Mouse (Mus musculus) brown adipose tissue, adult 24 weeks (tissue): ENCODE data around the gene Zfp518b. TPM values are rescaled to one million over a fixed set of nuclear protein-coding genes. Genes with fewer than 3 reads are reported as not detected.

Source experiments
- H3K27ac ChIP-seq: fragments of 200-500 bp; replicated peaks from 2 replicates; pipeline ENCODE4 v1.5.1; 2012; ENCODE audit warnings: low read depth, mild to moderate bottlenecking, low read length
- H3K4me1 ChIP-seq: fragments of 200-500 bp; 2 replicates; pipeline ENCODE4 v1.6.1; 2012; ENCODE audit warnings: low read length, mixed read lengths; ENCODE audit not compliant: control insufficient read depth, insufficient read depth, insufficient read length
- H3K4me3 ChIP-seq: fragments of 200-500 bp; 2 replicates; pipeline ENCODE4 v1.5.1; 2012; ENCODE audit warnings: low read depth, mild to moderate bottlenecking, low read length, moderate library complexity; ENCODE audit not compliant: insufficient read depth
- polyA plus RNA-seq: library from polyadenylated mRNA; stranded (reverse); fragments of >200 nt; gene quantifications from 2 replicates; pipeline ENCODE4 v1.2.4, GENCODE M21; 2012; ENCODE audit not compliant: missing spikeins, insufficient read depth, insufficient read length

Zfp518b gene
- 1.8 and 2.7 TPM in 2 replicates for polyA plus RNA-seq

DNA sequence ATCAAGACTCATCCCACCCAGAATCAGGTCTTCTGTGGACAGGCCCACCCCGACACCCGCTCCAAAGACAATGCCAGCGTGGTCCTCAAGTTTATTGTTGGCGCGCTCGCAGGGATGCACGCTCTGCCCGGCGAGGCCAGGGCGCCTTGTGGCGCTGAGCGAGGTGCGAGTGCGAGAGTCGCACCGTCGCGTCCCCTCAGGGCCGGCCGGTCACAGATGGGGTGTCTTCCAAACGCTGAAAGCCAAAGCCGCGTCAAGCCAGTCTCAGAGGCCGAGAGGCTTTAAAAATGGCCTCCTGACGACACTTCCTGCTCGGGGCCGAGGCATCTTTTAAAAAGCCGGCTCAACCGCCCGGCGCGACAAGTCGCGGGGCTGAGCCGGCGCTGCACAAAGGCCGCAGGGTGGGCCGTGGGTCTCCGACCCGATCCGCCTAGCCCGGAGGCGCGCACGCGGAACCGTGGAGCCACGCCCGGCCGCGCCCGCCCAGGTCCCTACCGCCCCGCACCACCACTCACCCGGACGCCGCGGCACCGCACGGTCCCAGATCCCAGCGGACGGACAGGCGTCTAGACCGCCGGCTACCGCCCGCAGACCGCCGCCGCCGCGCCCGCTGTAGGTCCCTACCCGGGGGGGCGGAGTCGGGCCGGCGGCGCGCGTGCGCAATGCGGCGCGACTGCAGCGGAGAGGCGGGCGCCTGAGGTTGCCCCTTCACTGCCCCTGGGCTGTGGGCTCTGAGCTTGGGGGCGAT, at the start of gene Zfp518b:
TSS of gene Zfp518b (minus strand) at position 663 of the 748 bp plus-strand sequence.
- peak within 1 kb of the TSS; percentile 94 for H3K4me3 ChIP-seq

DNA sequence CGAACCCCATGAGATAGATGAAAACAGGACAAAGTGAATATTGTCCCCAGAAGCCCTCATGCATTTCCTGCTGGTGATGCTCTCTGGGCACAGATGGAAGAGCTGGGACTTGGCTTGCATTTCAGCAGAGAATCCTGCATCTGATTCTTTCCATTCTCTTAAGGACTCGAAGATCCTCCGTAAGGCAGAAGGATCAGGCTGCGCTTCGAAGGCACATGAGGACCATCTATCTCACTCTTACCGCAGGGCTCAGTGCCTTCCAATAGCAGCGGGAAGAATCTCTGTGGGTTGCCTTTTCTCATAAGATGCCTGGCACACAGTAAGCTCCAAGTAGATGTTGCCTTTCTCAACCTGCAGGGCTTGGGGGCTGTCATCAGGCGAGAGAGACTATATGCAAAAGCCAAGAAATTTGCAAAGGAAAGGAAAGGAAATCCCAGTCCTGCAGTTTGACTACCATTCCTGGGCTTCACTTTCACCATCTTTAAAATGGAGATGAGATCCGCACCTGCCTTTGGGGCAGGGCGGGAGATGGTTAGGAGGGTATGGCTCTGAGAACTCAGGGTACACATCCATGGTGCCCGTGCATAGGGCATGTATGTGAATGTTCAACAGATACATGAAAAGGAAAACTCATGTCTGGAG, 24.4 kb upstream of the Zfp518b start:
- H3K4me1 ChIP-seq: no peaks in the 10 kb centered on the region
- no peak overlapping the region for H3K4me3 ChIP-seq

More for the DNA sequence above, at the start of gene Zfp518b:
- Histone ChIP-seq H3K4me1 (peaks cover 2% of the 10 kb centered on the region; the same call in 1 of the 2 replicates), H3K27ac (0 out of 2 replicates have a peak within 1 kb of the TSS, but pooled peaks have one; percentile 25)

DNA sequence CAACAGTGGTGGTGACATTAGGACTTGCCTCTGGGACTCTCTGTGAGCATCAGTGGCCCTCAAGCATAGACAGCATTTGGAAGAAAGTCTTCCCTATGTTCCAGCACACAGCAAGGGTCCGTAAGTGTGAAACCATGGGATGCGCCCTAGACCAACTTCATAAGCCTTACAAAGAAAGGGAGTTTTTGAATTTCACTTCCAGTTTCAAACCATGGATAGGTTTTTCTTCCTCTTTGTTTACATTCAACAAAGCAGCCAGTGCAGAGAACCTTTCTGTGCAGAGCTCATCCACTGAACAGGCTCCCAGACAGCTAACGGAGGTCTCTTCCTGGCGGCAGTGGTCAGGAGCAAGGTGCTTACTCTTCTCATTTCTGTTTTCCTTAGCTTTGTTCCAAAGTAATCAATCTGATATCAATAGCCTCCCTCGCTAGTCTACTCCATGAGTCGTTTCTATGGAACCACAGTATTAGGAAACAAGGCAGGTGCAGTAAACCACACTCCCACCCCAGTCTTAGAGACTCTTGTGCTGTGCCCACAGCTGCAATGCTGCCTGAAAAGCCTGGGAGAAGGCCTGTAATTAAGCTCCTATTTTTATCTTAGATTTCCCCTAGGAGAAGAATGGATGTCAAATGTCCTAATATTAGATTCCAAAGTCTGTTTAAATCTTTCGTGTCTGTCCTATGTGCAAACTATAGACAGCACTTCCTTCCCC, 22.9 kb upstream of the Zfp518b start:
- Histone ChIP-seq H3K4me1 (no peaks in the 10 kb centered on the region), H3K4me3 (no peak overlapping the region), H3K27ac (no peak overlapping the region)

More for the DNA sequence above, 24.4 kb upstream of the Zfp518b start:
- H3K27ac ChIP-seq: no peak overlapping the region

DNA sequence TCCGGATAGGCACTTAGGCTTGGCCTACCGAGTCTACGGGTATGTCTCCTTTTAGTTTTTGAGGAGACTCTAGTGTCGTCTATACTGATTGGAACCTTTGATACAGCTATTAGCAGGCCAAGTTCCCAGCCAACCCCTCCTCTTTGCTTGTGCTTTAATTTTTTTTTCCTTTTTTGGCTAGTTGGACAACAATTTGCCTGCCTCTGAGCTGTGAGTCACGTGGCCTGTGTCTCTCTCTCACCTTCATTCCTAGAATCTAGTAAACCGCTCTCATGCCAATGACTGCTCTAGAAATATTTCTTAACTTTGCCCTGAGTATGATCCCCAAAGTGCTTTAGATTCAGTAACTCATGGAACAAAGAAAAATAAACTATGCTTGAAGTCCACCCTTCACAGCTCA, 18.3 kb upstream of the Zfp518b start:
- H3K4me1 ChIP-seq: no peaks in the 10 kb centered on the region
- no peak overlapping the region for H3K27ac ChIP-seq
- no peak overlapping the region for H3K4me3 ChIP-seq

DNA sequence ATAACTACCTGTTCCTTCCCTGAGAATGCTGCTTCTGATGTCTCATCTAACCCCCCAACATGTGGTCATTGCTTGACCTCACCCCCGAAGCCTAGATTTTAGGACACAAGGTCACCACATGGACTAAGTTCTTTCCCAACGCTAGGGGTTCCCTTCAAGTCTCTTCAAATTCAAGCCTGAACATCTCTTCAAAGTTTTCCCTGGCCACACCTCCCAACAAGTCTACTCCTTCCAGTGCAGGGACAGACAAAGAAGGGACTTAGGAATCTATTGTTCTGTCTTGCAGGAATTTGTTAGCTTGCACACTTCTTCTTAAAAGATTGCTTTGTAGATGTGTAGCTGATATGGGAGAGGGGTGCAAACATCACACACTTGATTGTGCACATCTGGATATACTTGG, 17.5 kb upstream of the Zfp518b start:
- no peak overlapping the region for H3K27ac ChIP-seq
- H3K4me3 ChIP-seq: no peak overlapping the region
- H3K4me1 ChIP-seq: no peaks in the 10 kb centered on the region

DNA sequence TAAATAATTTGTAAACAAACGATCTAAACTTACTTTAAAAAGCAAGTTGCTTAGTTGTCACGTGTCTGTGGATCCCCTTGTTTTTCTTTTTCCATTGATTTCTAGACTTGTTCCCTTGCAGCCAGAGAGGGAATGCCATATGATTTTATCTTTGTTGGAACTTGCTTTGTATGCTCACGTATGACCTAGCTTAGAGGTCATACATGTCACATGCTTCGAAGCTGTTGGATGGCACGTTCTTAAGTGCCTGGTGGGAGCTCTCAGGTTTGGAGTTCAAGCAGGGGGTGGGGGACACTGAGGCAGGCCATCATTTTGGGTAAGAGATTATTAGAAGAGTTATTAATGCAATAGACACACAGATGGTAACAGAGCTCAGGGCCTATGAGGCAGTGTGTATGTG, 13.8 kb upstream of the Zfp518b start:
- no peaks in the 10 kb centered on the region for H3K4me1 ChIP-seq

DNA sequence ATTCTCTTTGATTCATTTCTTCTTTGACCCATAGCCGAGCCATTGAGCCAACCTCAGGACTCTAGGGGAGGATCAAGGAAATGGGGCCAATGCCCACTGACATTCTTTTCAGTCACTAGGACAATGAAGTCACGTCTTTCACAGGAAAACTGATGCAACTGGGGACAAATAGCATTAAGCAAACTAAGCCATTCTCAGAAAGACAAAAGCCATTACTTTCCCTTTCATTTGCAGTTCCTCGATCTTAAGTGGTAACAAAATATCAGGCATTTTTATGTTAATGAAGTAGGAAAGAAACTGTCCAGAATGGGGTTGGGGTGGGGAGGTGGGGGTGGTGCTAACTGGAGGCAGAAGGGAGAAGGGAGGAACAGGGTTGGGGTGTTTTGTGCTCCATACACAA, 13.4 kb upstream of the Zfp518b start:
- Histone ChIP-seq H3K27ac (no peak overlapping the region), H3K4me1 (no peaks in the 10 kb centered on the region), H3K4me3 (no peak overlapping the region)

More for the DNA sequence above, 13.8 kb upstream of the Zfp518b start:
- no peak overlapping the region for H3K4me3 ChIP-seq
- no peak overlapping the region for H3K27ac ChIP-seq

DNA sequence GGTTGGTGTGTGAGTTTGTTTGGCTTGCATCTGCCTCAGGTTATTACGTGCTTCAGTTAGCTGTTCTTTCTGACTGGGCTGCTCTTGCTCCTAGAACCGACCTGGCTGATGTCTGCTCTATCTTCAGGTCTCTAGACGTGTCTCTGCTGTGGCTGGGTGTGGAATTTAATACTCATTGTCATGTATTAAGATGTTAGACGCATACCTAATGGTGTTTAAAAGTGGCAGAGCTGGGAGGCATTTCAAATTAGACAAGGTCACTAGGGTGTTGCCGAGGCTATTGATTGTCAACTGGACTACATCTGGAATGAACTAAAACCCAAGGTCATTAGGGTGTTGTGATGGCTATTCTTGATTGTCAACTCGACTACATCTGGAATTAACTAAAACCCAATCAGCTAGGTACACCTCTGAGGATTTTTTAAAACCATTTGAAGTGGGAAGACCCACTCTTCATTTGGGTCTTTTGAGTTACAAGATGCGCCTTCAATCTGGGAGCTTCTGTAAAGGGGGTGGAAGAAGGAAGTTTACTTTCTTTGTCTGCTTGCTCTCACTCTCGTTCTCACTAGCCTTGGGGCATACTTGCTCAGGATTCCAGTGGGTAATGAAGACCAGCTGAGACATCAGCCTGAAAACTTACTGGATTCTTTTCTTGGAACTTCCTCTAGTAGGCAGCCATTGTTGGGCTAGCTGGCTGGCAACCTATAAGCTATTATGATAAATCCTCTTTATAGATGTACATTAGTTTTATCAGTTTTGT, 12.2 kb upstream of the Zfp518b start:
- no peak overlapping the region for H3K27ac ChIP-seq
- no peak overlapping the region for H3K4me3 ChIP-seq
- H3K4me1 ChIP-seq: no peaks in the 10 kb centered on the region

DNA sequence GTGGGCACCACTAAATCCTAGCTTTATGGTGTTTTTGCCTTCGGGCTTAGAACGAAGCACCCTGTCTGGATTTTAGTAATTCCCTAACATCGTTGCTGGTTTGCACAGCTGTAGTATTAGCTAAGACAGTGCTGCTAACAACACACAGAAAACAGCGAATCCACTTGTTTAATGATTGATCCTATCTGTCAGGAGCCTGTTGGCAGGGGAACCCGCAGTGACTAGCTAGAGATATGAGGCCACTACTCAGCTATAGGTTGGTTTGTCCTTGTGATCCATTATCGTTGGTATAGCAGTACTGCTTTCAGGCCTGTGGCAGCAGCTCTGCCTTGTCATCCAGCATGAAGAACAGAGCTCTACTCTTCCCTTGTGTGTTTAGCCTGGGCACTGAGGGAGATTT, 8.2 kb upstream of the Zfp518b start:
- H3K27ac ChIP-seq: no peak overlapping the region
- H3K4me1 ChIP-seq: peaks cover 2% of the 10 kb centered on the region; the same call in 1 of the 2 replicates
- H3K4me3 ChIP-seq: no peak overlapping the region

DNA sequence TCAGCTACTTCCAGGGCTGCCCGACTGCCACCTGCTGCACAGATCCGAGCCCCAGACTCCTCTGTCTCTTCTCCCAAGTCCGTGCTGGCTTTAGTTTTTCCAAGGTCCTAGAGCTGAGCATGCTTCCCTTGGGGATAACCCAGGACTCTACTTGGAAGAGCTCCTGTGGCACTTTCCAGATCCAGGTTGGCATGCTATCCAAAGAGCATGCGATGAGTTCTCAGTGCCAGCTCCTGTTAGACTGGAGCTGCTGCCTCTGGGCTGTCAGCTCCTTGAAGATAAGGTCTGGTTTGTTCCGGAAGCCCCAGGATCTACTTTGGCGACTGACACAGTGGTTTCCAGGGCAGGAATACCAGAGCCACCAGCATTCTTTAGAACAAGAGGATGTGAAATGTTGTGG, 4.6 kb upstream of the Zfp518b start:
- peaks cover 2% of the 10 kb centered on the region; the same call in 1 of the 2 replicates for H3K4me1 ChIP-seq
- no peak overlapping the region for H3K27ac ChIP-seq
- no peak overlapping the region for H3K4me3 ChIP-seq

DNA sequence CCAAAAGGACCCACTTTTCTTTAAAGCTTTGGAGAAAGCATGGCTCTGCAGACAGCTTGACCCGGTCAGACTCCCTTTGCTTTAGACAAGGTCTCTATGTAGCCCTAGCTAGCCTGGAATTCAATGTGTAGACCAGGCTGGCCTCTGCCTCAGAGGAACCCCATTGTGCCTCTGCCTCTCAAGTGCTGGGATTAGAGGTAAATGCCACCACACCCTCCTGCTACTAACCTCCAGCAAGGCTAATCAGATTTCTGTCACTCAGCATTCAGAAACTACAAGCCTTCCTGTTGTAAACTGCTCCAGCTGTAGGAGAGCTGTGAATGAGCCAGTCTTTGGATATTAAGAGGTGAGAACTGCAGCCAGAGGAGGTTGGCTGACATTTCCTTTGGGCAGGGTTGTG, 3.1 kb upstream of the Zfp518b start:
- H3K27ac ChIP-seq: no peak overlapping the region
- peaks cover 2% of the 10 kb centered on the region; the same call in 1 of the 2 replicates for H3K4me1 ChIP-seq
- no peak overlapping the region for H3K4me3 ChIP-seq

DNA sequence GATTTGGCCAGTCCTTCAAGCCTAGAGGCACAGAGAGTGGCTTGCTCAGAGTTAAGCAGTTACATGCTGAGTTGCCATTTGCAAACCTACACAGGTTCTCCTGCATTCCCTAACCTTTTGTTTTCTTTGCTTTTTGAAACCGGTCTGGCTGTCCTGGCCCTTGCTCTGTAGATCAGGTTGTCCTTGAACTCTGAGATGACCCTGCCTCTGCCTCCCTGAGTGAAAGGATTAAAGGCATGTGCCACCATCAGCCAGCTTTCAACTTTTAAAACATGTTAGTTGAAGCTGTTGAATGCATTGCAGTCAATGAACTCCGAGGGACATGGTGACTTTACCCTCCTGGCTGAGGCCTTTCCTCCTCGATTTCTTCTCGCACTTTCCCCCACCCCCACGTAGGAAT, 25.8 kb downstream of the Zfp518b start:
- H3K27ac ChIP-seq: no peak overlapping the region
- H3K4me3 ChIP-seq: no peak overlapping the region
- H3K4me1 ChIP-seq: no peaks in the 10 kb centered on the region

DNA sequence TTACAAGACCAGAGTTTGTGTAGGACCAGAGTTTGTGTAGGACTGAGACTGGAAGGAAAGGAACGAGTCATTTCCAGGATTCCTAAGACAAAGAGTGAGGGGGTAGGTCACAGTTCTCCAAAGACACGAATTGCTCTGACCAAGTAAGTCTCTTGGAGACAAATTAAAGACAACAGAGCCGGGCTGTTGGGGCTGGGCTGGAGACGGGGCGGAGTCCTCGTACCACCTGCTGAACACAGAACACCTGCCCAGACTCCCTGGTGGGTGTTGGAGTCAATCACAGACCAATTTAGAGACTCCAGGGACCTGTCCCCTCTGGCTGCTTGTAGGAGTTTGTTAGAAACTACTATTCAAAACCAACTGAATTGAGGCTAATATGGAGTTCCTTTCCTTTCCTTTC, 28.4 kb downstream of the Zfp518b start:
- no peak overlapping the region for H3K27ac ChIP-seq
- H3K4me1 ChIP-seq: no peaks in the 10 kb centered on the region
- no peak overlapping the region for H3K4me3 ChIP-seq

DNA sequence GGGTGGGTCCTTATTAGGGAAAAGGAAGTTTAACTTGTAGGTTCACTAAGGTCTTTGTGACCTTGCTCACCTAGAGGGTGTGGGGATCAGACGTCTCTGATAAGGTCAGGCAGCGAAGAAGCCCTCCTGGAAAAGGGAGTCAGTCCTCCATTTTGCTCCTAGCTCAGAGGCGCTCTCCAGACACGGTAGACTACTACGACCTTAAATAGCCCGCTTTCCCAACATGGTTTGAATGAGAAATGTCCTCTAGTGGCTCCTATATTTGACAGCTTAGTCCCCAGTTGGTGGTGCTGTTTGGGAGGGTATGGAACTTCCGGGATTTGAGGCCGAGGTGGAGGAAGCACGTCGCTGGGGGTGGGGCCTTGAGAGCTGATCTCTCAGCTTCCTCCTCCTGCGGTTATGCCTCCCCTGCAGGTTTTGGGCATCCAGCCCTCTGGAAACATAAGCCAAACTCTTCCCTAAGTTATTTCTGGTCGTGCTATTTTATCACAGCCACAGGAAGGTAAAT, 29.2 kb downstream of the Zfp518b start:
- Histone ChIP-seq H3K4me3 (no peak overlapping the region), H3K4me1 (no peaks in the 10 kb centered on the region), H3K27ac (no peak overlapping the region)
